9 mouse cellular contexts compared by ENCODE assay signal in genomic region chr2:20942434-20943198, GRCm38 (mm10). TPM values are rescaled to one million over a fixed set of nuclear protein-coding genes. Genes with fewer than 3 reads are reported as not detected.
DNase-seq lines count a peak whose midpoint lies in the region; ATAC-seq and TF ChIP-seq lines count a peak whose summit lies in the region.
"Had no signal": no experiment of that assay in that cellular context is flagged by ENCODE, and none has a peak within 500 bp of the region (broad histone marks: within the 10 kb centered on the region; RNA-seq: fewer than 3 reads in every experiment).

No protein-coding gene starts in this region.

- no peak for TF ChIP-seq CTCF in lung, embryonic 14.5 days (IDR thresholded peaks at IDR 0.05; ENCODE audit: low read depth)
- TF ChIP-seq CTCF in olfactory bulb, adult 2 months (IDR thresholded peaks at IDR 0.05; ENCODE audit: insufficient read depth, low read depth, low read length) = no peak

- H3K4me2 ChIP-seq in lung, embryonic 14.5 days = peak overlapping the region; percentile 18; the same call in 1 of the 2 replicates

- no peak overlapping the region for H3K9ac ChIP-seq in lung, embryonic 14.5 days

- no peak for TF ChIP-seq POLR2A in olfactory bulb, adult 2 months (IDR thresholded peaks at IDR 0.05; ENCODE audit: insufficient read depth, low read depth, low read length)

- H3K4me1 ChIP-seq in lung, embryonic 14.5 days (ENCODE audit: insufficient read depth) = peaks cover 15% of the 10 kb centered on the region; the same call in 1 of the 2 replicates
- peaks cover 2% of the 10 kb centered on the region; the same call in 1 of the 2 replicates for H3K4me1 ChIP-seq in olfactory bulb, adult 2 months (ENCODE audit: control insufficient read depth, insufficient read depth, low read length)

- peak; percentile 86 for DNase-seq in heart, adult 11 months
- no peak for DNase-seq in heart, postnatal 25 days (ENCODE audit: low spot score)
- DNase-seq in lung, embryonic 14.5 days = peak; percentile 61
- no peak for DNase-seq in lung, adult 18-20 months
- DNase-seq in right cerebral cortex, postnatal 10 days (ENCODE audit: low spot score in 2 of 2) = no peak
- no peak for DNase-seq in layer of hippocampus, postnatal 10 days (ENCODE audit: low spot score in 2 of 2)

- no peak overlapping the region; the same call in 1 of the 2 replicates for H3K27ac ChIP-seq in lung, embryonic 14.5 days (ENCODE audit: low read depth)
- H3K27ac ChIP-seq in olfactory bulb, adult 2 months (ENCODE audit: insufficient read depth, low read depth, low read length) = peak overlapping the region; percentile 31; the same call in 1 of the 2 replicates

- H3K4me3 ChIP-seq in lung, embryonic 14.5 days (ENCODE audit: low read depth, low read length) = no peak overlapping the region
- no peak overlapping the region for H3K4me3 ChIP-seq in olfactory bulb, adult 2 months (ENCODE audit: insufficient read depth, low read depth, low read length)

- no peaks in the 10 kb centered on the region for H3K9me3 ChIP-seq in lung, embryonic 14.5 days (ENCODE audit: low read depth, low read length)

- H3K36me3 ChIP-seq in lung, embryonic 14.5 days (ENCODE audit: insufficient read depth) = no peaks in the 10 kb centered on the region

- intact Hi-C loops in heart, postnatal 25 days (cut with DNase I) = no loop called here

- 25% methylated on average over 10 of the region's 10 CpGs for WGBS in lung, embryonic 14.5 days
- 55% methylated on average over 10 of the region's 10 CpGs for WGBS in olfactory bulb, adult 2 months

- H3K27me3 ChIP-seq in lung, embryonic 14.5 days (ENCODE audit: insufficient read depth, low read length) = no peaks in the 10 kb centered on the region

- ATAC-seq in lung, embryonic 14.5 days (ENCODE audit: insufficient read depth) = peak; percentile 66
- 0 out of 2 replicates have a peak, but pooled peaks have one; percentile 18 for ATAC-seq in granulocyte monocyte progenitor cell, adult 5-6 weeks (replicated peaks; ENCODE audit: poor library complexity, severe bottlenecking)
- ATAC-seq: inflammation-experienced regulatory T-cells, adult 6 months had no signal

RNA-seq across cellular contexts. Expression of gene Arhgap21, which starts 26.1 kb away (rescaled TPM):
- 10 to 100 TPM; 70.6 to 77.9 TPM for total RNA-seq in heart, postnatal 25 days (2021)
- polyA plus RNA-seq in lung, embryonic 14.5 days (2014; fragmentation: Nextera tagmentation; extraction: Ambion mirVana) = 22.1 and 23.4 TPM in 2 replicates
- 40.6 and 58.6 TPM in 2 replicates for total RNA-seq in granulocyte monocyte progenitor cell, adult 5-6 weeks (2014; fragmentation: Nextera tagmentation)
- 18.4 and 28.1 TPM in 2 replicates for total RNA-seq in granulocyte monocyte progenitor cell, adult 5-6 weeks (2017)
- 558 TPM in 1 of 2 replicates, not detected in the other for polyA plus RNA-seq in olfactory bulb, adult 2 months (2012; ENCODE audit: insufficient read depth, insufficient read length, low replicate concordance, missing spikeins)
- 100 to 1,000 TPM; 305 to 313 TPM for total RNA-seq in layer of hippocampus, postnatal 10 days (2021)

Comparison
In these comparisons a context has a peak if more than half of its experiments do, and no peak if none do; other contexts are left out.
1. DNase-seq: peak in heart, adult 11 months (single experiment) and lung, embryonic 14.5 days (single experiment); none in heart, postnatal 25 days (single experiment), lung, adult 18-20 months (0 of 2), right cerebral cortex, postnatal 10 days (0 of 2) and layer of hippocampus, postnatal 10 days (0 of 2).